Mouse (Mus musculus) MN1 (cell line): ENCODE measurements around the gene Mmp15.
A peak's percentile ranks its signal among the peaks of the same experiment; 100 is the strongest.

ENCODE experiments used
- DNase-seq: peaks from one replicate; pipeline ENCODE4 v3.0.0-alpha.2; 2016; ENCODE audit warnings: low spot score

Mmp15 gene

DNA sequence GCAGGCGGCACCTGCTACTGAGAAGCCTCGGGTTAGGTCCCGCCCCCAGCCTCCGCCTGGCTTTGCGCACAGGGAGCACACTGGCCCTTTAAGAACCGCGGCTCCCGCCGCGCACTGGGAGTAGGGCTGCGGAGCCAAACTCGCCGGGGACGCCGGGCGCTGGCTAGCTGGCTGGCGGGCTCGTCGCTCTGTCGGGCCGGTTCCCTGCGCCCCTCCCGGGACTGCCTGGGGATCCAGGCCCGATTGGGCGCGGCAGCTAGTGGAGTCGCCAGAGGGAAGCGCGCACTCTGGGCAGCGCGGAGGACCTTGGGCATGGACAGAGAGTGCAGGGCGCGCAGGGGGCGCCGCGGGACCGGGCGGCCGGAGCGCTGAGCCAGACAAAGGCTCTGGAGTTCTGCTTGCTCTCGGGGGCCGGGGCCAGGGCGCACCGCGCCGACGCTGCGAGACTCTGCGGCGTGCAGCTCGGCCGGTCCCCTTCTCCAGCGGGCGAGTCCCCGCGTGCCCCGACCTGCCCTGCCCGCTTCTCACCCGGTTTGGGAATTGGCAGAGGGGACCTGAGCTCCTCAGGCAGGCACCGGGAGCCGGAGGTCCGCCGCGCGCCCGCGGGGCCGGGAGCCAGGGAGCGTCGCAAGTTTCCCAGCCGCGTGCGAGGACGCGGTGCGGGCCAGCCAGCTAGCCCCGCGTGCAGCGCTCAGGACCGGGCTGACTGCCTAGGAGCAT lies at the start of gene Mmp15:
Gene Mmp15 (plus strand): TSS at position 118 of the 720 bp plus-strand sequence.
- peak; percentile 82 for DNase-seq

DNA sequence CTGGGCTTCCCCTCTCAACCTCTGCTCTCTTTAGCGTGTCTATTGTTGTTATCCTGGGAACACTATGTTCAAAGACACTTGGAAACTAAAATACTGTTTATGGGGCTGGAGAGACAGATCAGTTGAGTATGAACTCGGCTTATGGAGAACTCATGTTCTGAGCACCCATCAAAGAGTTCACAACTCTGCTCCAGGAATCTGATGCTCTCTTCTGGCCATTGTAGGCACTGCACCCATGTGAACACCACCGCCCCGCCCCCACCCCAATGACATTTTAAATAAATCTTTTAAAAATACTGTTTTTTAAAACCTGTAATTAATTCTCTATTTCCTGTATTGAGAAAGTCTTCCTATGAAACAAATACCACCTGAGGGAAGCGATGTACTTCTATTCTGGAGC lies 49.7 kb upstream of the Mmp15 start:
- DNase-seq: peak; percentile 45

DNA sequence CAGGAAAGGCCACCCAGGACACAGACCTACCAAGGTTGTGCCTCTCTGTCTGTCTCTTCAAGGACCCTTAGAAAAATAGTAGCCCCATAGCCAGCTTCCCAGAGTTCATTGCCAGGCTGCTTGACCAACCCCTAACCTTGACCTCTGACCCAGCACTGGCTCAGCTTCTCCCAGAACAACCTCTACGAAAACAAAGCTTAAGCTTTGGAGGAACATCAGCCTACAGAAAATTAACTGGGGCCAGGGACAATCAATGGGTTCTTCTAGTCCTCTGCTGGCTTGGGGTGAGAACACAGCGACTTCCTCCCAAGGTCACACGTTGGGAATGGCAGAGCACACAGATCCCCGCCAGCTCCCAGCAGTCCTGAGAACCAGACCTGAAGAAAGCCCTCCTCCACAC lies 46.5 kb upstream of the Mmp15 start:
- DNase-seq: no peak

DNA sequence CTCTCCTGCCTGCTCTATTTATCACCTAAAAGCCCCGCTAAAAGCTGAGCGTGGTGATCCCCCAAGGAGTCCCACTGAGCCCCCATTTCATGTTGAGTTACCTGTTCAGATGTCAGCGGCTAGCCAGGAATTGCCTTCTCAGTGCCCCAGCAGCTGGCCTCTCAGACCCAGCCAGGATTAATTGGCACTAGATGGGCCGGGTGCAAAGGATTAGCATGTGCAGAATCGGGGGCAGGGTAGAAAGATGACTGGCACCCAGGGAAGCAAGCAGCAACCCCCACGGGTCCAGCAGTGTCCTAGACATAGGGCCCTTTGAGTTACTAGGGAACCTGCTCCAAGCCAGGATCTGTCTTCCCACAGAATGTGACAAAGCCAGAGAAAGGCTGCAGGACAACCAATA lies 45.6 kb upstream of the Mmp15 start, which contains the start of gene Cngb1:
Gene Cngb1 (minus strand): TSS at position 155 of the 400 bp plus-strand sequence.
- DNase-seq: no peak

DNA sequence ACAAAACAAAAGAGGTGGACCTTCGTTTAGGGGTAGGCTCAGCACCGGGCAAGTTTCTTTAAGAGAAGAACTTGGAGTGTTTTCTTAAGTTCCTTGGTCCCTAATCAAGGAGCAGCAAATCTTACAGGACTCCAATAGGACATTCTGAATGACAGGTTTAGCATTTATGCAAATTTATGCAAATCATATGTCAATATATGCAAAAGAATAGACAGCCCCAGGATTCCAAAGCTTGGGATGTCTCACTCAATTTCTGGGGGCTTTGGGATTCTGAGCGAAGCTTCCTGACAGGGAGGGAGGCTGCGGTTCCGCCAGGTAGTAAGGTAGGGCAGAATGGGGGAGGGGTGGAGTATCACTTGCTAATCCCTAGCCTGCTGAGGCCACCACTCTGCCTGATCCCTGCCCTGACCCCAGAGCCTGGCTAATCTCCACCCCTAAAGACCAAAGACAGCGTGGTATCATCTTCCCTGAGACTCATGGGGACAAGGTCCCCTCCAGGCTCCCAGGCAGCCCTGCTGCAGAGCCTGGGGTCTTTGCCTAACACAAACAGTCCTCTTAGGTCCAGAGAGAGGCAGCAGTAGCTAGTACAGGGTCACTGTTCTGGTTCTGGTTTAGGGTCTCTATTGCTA lies 41.6 kb upstream of the Mmp15 start, which contains the start of gene Tepp:
Gene Tepp (plus strand): TSS at position 225 of the 629 bp plus-strand sequence.
- no peak for DNase-seq

DNA sequence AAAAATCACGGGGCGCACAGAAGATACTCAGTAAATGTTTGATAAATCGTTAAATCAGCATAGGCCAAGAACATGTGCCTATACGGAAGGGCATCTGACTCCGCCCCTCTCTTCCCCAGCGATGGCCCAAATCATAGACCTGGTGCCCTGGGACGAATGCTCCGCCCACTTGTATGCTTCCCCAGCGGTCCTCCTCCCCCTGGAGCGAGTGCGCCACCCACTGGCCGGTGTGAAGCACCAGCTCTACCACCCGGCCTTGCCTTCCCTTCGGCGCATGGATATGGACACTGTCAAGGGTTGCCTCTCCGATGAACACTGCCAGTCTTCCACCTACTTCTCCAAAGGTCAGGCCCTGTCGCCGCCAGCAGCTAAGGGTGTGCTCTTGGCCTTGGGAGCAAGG lies 39.2 kb upstream of the Mmp15 start:
- DNase-seq: no peak

DNA sequence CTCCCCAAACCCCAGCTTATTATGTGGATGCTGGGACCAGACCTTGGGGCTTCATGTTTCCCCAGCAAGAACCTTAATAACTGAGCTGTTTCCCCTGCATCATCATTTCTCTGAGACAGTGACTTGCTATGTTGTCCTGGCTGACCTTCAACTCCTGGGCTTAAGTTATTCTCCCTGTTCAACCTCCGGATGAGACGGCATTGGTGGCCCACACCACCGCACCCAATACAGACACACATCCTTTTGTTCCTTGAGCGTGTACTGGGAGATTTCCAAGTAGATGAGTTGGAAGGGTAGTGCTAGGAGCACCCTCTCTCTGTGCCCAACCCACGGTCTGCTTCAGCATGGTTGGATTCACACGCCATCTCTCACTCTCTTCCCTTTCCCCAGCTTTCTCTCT lies 38.2 kb upstream of the Mmp15 start:
- no peak for DNase-seq

DNA sequence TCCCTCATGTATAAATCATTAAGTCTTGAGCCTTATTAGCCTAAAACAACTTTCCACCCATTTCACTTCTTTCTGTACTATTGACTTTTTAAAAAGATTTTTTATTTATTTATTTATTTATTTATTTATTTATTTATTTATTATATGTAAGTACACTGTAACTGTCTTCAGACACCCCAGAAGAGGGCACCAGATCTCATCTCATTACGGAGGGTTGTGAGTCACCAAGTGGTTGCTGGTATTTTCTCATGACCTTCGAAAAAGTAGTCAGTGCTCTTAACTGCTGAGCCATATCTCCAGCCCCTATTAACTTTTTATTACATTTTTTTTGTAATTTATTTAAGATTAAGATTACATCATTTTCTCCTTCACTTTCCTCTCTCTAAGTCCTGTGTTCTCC lies 37.4 kb upstream of the Mmp15 start:
- no peak for DNase-seq

DNA sequence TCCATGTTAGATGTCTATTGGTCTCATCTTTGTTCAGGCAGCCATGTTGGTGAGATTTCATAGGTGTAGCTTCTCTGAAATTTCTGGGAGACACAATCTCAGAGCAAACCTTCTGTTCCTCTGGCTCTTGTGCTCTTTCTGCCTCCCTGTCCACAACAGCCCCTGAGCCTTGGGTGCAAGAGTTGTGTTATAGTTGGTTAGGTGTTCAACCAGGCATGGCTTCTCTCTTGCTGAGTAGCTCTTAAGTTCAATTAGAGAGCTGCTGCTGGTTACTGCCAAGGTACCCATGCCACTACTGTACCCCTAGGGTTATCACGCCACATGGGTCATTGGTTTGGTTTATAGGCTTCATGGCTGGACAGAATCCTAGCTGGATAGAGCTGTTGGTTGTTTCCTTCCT lies 36.7 kb upstream of the Mmp15 start:
- no peak for DNase-seq

DNA sequence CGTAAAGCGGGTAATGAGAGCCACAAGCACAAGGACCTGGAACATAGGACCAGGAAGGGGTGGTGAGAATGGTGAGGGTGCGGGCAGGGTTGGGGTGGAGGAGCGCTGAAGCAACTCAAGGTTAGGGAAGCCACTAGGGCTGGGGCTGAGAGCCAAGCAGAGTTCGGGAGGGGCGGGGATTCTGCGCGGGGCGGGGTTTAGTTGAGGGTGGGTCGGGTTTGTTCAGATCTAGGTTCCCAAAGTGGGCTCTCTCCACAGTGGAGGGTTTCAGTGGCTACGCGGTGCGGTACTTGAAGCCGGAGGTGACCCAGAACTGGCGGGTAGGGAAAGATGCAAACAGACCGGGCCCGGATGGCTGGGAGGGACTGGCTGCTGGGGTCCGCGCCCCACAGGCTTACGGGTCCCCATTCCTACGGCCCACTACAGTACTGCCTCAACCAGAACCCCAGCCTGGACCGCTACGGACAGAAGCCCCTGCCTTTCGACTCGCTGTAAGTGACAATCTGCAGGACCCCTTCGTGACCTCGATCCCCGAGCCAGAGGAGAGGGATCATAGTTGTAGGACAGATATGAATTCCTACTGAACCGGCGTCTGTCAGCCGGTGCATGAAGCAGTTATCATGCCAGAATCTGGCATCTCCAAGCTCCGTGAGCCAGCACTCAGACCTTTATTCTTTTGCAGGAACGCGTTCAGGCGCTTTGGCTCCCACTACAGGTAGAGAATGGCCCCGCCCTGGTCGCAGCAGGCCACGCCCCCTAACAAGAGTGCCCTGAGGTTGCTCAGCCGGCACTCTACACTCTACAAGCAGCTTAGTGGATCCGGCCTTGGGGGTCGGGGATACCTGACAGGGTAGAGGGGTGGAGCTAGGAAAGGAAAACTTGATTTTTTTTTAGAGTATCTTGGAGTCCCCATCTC lies 31.6 kb upstream of the Mmp15 start:
- DNase-seq: no peak

DNA sequence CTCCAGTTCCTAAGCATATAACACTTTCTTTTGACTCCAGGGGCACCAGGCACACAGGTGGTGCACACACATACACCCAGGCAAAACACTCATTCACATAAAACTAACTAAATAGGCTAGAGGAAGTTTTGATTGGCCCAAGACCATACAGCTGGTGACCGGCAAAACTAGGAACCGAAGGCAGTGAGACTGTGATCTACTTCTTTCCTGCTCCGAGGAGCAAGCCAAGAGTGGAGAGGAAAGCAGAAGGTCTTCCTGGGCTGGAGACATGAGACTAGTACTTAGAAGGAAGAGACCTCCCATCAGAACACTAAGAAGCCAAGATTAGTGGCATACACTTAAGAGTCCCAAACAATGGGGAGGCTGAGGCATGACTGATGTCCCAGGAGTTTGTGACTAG lies 28.9 kb upstream of the Mmp15 start:
- DNase-seq: no peak

DNA sequence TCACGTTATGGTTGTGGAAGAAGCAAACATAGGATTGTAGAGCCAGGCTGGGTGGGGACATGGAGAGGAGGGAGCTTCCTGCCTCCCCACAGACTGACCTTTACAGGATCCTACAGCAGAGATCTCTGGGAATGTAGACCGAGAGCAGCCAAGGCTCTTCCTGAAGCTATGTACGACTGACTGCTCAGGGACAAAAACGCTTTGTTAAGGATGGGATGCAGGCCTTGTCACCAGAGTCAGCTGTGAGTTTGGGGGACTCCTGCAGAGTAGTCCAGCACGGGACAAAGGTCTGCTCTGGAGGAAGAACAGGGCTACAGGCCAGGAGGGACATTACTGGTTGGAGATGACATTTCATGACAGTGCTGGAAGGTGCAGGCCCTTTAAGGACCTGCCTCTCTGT lies 27.4 kb upstream of the Mmp15 start:
- no peak for DNase-seq

DNA sequence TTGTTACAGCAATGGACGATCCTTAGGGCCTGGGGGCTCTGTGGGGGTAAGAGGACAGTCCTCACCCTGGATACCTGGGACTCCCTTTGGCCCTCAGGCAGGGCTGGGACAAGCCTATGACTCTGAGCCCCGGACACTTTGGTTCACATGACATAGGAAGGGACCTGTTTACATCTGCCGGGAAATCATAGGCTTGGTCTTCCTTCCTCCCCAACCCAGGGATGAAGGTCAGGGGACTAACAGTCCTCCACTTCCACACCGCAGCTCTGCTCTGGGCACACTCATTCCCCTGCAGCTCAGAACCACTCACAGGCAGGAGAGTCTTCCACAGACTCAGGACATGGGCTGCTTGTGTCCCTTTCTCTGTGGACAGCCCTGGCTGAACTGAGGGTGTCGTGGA lies 25.2 kb upstream of the Mmp15 start:
- no peak for DNase-seq

DNA sequence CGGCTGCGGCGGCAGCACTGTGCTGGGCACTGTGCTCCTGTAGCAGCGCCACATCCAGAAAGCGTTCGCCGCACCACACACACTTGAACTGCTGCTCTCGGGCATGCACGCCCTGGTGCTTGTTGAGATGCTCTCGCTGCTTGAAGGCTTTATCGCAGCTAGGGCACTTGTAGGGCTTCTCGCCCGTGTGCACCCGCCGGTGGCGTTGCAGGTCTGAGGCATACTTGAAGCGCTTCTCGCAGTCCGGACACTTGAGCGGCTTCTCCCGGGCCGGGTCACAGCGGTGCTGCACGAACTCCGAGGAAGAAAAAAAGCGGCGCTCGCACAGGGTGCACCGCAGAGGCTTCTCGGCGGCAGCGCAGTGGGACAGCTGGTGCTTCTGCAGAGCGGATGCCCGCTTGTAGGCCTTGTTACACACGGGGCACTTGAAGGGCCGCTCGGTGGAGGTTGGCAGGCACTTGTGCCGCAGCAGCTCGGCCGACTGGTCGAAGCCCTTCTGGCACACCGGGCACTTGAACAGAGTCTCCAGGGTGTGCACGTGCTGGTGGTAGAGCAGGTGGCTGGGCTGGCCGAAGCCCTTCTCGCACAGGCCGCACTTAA lies 24.1 kb upstream of the Mmp15 start:
- DNase-seq: no peak

DNA sequence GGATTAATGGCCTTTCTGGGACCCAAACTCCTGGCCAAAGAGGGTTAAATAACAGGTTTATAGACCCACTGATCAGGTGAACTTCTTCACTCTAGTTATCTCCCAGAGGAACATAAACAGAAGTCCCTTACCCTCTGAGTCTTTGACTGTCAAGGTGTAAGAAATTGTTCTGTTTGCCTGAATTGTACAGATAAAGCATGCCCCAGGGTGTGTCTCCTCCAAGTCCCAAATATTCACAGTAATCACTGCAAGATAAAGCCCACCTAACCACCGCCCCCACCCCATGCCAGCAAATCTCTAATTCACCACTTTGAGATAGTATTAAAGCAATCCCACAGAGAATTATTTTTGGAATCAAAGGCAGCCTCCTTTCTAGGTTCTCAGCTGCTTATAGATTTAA lies 21.7 kb upstream of the Mmp15 start:
- no peak for DNase-seq

DNA sequence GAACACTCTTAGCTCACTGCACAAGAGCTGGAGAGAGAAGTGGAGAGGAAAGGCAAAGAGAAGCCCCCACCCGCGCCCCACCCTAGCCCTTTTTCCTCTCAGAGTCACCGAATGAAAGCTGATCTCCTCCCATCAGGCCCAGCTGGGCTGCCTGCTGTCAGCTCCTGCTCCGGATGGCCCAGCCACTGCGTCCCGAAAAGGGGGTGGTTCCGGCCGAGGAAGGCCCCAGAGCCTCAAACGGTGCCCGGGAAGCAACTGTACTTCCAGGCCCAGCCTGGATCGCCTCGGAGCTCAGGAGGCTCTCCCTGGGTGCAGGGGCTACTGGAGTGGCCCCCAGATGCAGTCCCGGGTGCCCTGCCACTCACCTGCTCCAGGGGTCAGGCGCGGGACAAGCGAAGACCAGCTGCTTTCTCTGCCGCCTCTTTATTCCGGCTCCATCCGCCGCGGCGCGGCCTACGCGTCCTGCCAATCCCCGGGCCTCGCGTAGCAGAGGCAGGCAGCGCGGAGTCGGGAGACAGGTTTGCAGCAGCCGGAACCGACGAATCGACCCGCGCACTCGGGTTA lies 20.8 kb upstream of the Mmp15 start:
- DNase-seq: no peak

DNA sequence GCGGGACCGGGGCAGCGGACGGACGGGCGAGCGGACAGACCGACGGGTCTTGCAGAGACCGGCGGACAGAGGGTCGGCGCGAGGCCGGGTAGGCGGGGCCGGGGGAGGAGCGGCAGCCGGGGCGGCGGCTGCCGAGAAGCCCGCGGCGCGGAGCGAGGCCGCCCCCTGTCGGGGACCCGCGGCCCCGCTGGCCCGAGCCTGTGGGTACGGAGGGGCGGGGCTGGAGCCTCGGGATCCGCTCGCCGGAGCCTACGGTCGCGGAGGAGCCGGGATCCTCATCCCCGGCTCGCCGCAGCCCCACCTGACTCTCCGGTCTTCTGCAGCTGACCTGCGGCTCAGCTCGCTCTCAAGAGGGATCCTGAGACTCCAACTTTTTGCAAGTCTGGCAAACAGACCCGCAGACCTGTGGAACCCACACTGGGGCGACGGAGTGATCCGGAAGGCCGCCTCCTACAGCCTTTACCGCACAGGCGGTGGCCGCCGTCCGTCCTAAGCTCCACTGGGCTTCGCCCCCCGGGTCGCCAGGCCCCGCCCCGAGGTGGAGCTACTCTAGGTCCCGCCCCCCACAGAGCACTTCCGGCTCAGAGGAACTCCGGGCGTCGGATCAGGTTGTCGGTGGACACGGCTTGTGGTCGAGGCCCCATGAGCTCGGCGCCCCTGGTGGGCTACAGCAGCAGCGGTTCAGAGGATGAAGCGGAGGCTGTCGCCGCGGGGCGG lies 20.2 kb upstream of the Mmp15 start, which contains the start of the genes Zfp319 and Usb1:
Gene Zfp319 (minus strand): TSS at position 231 of the 717 bp plus-strand sequence.
Gene Usb1 (plus strand): TSS at position 565 of the 717 bp plus-strand sequence.
- DNase-seq: peak; percentile 98

DNA sequence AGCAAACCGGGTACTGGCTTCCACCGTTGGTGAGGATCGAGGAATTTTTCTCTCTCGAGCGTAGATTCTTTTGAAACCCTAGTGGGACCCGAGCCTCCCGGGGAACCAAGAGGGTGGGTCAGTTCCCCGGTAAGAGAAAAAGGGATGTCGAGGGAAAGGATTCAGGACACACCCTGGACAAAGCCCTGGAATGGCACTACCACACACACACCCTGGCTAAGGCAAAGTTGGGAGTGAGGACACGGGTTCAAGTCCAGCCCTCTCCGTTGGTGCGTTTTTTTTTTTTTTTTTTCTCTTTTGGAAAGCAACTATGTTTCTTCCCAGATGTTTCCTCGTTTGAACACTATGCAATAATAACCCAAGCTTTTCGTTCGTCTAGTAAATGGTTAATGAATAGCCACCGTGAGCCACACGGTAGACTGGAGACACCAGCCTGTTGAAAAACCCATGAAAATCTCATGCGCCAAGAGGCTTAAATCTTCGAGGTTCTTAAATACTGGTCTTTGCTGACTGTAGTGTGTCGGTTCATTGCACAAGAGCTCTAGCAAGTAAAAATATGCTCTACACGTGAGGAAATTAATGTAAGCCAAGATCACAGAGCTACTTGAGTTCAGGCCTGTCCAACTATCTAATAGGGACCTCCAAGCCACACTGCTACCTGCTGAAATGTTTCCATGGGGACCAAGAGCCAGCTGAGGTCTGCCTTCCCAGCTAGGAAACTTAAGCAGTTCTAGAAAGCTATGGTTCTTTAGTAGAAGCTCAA lies 19.4 kb upstream of the Mmp15 start:
- DNase-seq: no peak

DNA sequence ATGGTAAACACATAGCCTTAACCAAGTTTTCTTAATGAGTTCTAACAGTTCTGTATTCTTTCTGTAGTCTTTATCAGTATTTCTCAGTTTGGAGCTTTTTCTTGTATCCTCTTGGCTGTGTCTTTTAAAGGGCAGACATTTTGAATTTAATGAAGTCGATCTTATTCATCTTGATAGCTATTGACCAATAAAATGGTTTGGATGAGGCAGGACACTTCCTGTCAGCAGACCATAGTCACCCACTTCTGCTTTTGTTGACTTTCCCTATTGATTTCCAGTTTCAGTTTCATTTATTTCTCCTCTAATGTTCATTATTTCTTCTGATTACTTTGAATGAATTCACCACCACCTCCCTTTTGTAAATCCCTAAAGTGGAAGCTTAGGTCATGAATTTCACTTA lies 16.4 kb upstream of the Mmp15 start:
- DNase-seq: no peak

DNA sequence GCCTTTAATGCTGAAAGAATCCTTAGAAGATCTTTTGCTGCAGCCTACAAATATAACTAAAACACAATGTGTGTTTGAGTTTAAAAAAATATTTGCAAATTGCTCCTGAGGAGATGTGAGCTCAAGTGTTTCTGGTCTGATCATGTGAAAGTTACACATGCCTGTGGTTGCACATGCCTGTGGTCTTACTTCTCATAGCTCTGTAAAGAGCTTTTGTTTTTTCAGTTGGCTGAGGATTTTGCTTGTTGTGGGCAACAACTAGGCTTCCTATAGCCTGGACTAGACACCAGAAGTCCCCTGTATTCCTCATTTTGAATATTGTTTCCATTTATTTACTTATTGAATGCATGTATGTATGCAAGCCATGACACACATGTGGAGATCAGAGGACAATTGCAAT lies 15.7 kb upstream of the Mmp15 start:
- DNase-seq: no peak
